Mouse (Mus musculus) 3134 (cell line): Measurements from ENCODE around the gene Atp5j2.

Source experiments
- DNase-seq: peaks from one replicate; pipeline ENCODE4 v3.0.0-alpha.2; 2011; ENCODE audit warnings: low spot score; ENCODE audit not compliant: insufficient read length; ENCODE audit errors: extremely low read depth

Atp5j2 gene

DNA sequence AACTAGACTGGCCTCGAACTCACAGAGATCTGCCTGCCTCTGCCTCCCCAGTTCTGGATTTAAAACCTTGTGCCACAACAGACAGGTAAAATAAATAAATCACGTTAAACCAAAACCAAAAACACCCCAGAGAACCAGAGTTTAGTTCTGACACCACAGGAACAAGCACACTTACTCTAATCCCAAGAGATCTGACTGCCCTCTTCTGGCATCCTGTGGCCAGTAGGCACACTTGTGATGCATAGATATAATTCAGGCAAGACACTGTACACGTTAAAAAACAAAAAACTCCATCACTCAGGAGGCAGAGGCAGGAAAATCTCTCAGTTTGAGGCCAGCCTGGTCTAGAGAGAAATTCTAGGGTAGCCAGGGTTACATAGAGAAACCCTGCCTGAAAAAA lies 10.6 kb upstream of the Atp5j2 start:
- no peak for DNase-seq

DNA sequence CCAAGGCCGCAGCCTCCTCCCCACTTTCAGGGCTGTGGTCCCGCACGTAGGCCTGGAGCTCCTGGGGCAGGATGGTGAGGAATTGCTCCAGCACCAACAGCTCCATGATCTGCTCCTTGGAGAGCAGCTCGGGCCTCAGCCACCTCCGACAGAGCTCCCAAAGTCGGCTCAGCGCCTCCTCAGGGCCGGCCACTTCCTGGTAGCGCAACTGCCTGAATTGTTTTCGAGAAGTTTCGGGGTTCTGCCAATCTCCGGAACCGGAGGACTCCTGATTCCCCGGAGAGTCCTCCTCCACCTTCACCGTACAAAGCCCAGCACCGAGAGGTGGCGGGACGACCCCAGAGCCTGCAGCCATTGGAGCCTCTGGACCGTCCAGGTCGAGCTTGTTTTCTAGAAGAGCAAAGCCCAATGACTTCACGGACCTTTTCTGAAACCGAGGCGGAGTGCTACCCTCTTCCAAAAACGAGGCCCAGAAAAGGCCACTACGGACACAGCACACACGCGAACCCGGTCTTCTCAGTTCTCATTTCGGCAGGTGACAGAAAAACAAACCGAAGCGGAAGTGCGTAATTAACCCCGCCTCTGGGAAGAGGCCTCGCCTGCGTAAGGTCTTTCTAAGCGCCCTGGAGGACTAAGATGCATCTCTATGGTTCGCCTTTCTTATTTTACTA lies 9.6 kb upstream of the Atp5j2 start, which contains the start of gene Zkscan14:
Gene Zkscan14, minus strand, starts transcription at position 548 of the 671 bp plus-strand sequence.
- DNase-seq: peak; percentile 54

DNA sequence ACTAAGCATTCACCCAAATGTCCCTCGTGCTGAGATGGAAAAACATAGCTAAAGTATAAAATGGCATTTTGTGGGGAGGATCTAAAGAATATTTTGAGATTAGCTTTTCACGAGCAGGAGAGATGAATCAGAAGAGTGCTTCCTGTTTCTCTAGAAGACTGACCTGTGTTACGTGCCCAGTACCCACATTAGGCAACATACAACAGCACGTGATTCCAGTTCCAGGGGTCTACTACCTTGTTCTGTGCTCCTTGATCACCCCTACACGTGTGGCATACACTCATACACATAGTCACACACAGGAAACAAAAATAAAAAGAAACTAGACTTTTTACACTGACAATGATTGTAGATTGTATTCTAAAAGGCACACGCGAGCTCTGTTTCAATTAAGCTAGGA lies 8.5 kb upstream of the Atp5j2 start:
- DNase-seq: no peak

DNA sequence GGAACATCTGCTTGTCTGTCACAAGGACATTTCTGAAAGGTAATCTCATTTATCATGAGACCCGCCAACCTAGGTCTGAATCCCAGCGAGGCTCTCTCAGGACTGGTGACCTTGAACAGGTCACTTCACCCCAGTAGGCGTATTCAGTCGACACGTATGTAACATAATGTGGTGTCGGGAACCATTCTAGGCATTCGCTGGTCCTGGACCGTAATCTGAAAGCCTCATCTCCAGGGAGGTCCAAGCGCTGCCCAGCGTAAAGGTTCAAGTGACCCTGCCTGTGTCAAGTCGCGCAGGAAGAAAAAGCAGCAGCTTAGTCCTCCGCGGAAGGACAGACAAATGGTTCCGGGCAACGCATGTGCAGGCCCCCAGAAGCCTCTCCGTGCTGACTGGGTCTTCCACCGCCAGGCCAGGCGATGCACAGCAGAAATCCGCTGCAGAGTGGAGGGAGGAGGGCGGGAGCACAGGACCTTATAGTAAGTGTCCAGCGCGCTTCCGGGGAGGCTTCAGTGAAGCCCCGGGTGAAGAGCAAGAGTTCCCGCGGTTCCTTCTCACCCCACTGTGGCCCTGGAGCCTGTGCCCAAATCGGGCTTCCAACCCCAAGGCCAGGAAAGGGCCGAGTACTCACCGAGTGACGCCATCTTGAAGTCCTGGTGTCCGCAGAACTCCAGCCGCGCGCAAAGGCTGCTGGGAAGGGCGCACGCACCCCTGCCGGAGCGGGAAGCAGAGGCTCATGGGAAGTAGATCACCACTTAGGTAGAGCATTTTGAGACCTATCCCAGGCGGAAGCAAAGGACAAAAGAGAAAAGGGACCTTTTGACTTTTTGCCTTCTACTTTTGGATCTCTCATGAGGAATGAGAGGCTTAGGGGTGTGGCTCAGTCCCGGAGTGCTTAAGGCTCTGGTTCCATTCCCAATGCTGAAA lies 725 bp downstream of the Atp5j2 start:
- peak; percentile 96 for DNase-seq

DNA sequence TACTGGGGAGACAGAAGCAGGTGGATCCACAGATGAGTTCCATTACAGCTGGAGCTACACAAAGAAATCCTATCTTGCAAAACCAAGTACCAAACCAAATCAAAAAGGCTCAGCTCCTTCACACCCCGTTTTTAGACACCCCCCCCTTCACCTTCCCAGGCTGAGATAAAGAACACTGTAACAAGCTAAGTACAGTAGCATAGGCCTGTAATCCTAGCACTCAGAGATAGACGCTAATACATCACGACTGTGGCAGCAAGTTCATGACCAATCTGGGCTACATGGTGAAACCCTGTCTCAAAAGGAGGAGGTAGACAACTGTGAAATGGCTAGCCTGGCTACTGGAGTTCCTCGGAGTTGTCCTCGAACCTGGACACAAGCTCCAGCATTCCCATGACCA lies 1.5 kb downstream of the Atp5j2 start:
- DNase-seq: no peak

DNA sequence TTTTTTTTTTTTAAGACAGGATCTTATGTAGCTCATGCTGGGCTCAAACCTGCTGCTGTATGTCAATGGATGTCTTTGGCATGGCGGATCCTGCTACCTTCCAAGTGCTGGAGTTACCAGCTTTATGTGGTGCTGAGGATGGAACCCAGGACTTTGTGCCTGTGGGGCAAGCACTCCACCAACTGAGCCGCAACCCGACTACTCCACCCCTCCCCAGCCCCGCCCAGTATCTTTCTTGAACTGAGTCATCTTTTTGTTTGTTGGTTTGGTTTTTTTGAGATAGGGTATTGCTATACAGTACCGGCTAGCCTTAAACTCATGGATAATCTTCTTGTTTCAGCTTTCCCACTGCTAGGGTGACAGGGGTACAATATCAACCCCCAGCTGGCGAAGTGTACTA lies 2.4 kb downstream of the Atp5j2 start:
- DNase-seq: no peak

DNA sequence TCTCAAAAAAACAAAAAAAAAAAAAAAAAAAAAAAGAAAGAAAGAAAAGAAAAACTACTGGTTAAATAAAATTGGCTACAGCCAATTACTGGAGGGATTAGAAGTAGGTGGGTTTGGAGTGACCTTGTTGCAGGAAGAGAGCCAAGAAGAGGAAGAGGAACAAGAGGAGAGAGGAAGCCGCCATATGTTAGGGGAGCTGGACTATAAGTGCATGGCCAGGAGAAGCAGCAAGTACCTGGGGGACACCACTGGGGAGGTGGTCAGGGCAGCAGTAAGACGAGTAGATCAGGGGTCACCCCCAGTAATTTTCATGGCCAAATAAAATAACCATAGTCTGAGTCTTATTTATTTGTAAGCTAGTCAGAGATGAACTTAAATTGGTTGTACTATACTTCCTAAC lies 6.6 kb downstream of the Atp5j2 start:
- DNase-seq: no peak

DNA sequence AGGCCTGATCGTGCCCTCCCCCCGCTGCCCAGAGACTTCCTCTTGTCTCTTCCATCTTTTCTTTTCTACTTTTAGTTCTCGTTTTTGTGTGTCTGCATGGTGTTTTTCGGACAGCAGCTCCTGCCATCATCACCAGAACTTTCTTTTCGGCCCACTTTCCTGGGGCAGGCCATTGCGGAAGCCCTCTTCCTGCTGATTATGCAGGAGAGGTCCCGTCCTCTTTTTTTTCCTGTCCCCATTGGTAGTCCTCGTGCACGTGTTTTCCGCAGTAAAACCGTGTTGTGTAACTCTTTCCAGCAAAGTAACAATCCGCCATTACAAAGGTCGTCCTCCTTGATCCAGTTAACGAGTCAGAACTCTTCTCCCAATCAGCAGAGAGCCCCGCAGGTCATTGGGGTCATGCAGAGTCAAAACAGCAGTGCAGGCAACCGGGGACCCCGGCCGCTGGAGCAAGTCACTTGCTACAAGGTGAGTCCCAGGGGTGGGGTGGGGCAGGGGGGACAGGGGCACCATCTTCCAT lies 13.3 kb downstream of the Atp5j2 start:
- no peak for DNase-seq

DNA sequence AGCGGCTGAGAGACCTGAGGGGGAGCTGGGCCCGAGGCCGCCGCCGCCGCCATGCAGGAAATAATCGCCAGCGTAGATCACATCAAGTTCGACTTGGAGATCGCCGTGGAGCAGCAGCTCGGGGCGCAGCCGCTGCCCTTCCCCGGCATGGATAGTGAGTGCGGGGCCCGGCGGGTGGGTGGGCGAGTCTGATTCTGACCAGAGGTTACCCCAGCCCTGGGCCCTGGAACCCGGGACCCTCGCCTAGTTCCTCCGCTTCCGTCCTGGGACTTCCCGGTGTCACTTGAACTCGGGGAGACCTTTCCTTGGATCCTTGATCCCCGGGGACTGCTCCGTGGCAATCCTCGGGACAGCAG lies 24.6 kb downstream of the Atp5j2 start:
- no peak for DNase-seq

DNA sequence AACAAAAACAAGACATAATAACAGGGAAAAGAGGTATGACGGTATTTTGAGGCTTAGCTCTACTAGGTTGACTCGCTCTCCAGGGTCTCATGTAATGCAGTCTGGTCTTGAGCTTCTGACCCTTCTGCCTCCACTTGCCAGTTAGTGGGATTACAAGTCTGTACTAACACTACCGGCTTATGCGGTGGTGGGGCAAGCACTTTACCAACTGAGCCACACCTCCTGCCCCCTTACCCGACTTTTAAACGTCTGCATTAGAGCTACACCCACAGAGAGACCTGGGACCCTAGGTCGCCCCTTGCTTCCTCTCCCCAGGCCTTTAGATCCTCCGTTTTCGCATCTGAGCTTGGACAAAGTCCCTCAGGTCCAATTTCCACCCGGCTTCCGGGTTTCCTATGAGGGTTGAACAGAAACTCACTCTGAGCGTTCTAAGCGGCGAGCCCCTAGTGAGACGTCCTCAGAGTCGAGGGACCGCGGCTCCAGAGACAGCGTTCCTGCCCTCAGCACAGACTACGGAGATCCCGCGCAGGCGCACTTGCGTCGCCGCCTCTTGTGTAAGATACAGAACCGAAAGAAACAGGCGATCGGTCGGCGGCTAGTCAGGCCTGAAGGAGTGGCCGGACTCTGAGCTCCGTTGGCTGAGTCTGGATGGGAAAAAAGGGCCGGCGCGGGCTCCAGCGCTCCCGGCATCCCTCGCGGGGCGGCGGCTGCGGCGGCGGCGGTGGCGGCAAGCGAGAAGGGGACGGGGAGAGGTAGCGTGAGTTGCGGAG lies 25.1 kb downstream of the Atp5j2 start, which contains the start of the genes Ptcd1 and Cpsf4:
Gene Ptcd1, minus strand, starts transcription at position 573 of the 770 bp plus-strand sequence.
Gene Cpsf4, plus strand, starts transcription at position 678 of the 770 bp plus-strand sequence.
- DNase-seq: peak; percentile 93

DNA sequence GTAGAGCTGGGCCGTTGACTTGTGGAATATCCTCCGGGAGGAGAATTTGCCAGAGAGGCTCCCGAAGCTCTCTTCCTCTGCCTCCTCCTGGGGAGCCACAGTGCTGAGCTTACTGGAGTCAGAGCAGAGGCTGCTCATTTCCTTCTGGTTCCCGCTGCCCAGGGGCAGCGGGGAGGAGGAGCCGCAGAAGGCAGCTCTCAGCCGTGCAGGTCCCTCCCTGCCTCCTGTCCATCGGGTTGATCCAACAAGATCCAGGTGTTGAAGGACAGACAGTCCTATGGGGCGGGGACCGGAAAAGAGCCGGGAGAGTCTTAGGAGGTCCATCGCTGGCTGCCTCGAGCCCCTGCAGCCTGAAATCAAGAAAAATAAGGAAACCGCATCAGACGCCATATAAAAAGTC lies 26.7 kb downstream of the Atp5j2 start:
- no peak for DNase-seq

DNA sequence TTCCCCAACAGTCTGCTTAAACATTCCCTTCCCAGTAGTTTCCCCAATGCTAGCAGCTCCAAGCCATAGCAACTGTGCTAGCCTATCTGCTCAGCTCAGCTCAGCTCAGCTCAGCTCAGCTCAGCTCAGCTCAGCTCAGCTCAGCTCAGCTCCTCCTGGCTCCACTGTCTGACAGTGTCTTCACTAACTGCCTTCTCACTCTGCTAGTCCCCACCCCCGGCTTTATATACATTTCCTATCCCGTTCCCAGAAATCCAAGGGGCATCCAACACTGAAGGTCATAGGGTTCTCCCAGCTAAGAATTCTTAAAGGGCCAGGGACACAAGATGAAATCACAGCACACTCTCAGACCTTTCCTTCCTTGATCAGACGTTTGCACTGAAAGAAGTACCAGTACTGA lies 27.2 kb downstream of the Atp5j2 start:
- no peak for DNase-seq

DNA sequence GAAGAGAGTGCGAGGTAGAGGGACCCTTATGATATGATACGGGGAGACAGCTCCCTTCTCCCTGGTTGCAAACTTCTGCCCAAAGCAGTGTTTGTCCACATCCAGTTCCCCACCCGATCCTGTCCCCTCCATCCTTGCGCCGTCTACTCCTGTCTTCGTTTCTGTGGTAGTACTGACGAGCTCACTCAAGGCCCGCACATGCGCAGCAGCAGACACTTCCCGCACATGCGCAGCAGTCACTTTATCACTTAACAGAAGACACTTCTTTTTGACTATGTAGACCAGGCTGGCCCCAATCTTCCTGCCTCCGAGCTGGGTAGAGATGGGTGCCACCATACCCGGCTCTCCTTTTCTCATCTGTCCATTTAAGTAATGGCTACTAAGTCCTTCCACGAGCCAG lies 30.5 kb downstream of the Atp5j2 start:
- DNase-seq: no peak

DNA sequence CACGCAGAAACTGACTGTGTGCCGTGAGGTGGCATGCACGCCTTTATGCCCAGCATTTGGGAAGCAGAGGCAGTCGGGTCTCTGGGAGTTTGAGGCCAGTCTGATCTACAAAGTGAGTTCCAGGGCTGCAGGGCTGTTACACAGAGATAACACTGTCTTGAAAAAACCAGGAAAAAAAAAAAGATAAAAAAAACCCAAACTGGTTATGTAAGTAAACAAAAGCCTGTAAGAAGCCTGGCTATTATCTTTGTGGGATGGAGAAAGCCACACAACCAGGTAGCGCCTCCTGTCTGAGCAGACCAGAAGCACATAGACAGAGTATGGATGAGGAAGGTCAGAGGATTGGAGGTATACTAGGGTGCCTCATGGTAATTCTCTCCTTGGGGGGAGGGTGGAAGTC lies 39.2 kb downstream of the Atp5j2 start:
- no peak for DNase-seq

DNA sequence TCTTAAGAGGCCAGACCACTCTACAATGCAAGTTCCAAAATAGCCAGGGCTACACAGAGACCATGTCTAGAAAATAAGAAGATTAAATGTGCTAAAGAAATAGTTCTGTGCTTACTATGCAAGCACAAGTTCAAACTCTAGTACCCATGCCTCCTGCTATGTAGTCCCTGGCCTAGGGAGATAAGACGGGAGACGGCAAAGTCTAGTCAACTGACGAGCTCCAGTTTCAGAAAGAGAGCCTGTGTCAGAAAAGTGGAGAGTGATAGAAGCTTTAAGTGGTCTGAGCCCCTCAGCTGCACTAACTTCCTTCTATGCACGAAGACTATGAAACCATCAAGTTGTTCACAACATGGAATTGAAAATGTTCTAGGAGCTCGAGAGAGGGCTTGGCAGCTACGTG lies 42.6 kb downstream of the Atp5j2 start:
- DNase-seq: no peak

DNA sequence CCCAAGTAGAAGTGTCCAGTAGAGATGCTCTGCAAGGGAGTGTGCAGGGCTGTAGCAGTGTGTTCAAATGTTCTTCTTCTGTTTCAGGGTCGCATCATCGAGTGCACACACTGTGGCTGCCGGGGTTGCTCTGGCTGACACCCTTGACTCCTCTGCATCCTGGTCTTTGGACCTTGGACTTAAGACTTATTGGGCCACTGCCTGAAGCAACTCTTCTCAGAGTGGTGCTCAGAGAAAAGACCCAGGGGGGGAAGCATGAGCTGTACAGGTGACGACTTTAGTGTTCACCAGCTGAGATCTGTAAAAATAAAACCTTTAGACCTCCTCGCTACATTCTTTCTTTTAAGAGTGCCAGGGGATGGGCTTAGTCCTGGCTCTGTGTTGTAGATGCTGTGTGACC lies 44.1 kb downstream of the Atp5j2 start:
- no peak for DNase-seq

DNA sequence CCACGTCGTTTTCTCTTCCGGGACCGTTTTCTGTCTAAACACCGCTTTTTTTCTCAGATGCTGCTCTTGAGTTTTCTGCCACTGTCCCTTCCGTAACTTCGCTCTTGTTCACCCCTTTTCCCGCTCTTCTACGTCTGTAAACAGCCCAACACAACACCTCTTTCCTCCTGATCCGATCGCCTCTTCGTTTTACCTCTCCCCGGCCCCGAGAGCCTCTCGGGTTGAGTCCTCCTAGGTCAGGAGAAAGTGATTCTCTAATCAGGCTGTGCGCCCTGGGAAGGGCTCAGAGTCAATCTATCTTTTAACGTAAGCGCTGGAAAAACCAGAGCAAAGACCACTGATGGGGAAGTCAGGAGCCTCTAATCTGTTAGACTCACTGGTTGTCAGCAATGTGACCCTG lies 51.3 kb downstream of the Atp5j2 start:
- no peak for DNase-seq

DNA sequence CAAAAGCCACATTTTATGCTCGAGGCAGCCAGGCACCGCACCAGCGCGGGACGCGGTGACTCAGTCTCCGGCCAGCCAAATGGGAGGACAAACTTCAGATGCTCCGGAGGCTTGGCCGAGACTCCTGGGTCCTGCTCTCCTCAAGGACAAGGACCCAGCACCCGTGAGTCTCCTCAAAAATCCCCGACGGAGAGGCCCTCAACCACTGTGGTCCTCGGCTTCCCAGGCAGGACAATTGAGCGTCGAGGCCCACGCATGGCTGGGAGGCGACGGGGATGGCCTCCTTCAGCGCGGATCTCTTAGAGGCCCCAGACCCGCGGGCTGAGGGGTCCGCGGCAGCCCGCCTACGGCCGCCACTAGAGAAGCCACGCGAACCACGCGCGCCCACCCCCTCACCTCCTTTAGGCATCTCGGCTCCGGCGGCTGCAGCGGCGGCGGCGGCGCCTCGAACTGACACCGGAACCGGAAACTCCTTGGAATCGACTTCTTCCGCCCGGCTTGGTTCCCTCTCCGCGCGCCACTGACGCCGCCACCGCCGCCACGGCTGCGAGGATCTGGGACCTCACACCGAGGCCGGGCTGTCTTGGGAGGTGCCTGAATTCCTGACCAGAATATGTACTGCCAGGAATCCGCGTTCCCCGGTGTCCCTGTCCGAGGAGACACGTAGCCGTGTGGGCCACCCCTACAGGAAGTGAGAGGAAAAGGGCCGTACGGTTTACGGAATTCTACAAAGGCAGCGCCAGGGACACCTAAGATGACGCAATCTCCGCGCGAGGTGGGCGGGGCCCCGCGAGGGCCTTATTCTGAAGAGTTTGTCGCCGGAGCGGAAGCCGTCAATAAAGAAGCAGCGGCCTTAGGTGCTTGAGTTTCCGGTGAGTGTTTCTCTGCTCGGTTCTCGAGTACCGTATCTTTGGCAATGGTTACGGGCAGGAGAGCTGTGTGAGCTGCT lies 52.0 kb downstream of the Atp5j2 start, which contains the start of the genes Pdap1 and Bud31:
Gene Pdap1, minus strand, starts transcription at position 668 of the 949 bp plus-strand sequence.
Gene Bud31, plus strand, starts transcription at position 792 of the 949 bp plus-strand sequence.
- peak; percentile 94 for DNase-seq

DNA sequence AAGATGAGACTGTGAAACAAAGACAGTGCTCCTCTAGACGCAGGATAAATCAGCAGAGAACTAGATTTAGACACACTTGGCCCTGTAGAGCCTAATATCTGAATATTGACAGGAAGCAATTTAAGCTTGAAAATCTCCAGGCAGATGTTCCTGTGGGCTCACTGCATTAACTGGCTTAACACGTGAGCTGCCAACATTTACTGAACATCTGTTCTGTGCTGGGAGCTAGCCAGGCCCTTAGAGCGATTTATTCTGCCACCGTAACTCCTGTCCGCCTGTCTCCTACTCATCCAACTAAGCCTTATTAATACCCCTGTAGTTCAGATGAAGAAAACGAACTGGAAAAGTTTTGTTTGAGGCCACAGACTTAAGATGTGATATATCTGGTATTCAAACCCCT lies 53.0 kb downstream of the Atp5j2 start:
- DNase-seq: no peak
